Mouse (Mus musculus): ENCODE data around the gene Stxbp1.

DNA sequence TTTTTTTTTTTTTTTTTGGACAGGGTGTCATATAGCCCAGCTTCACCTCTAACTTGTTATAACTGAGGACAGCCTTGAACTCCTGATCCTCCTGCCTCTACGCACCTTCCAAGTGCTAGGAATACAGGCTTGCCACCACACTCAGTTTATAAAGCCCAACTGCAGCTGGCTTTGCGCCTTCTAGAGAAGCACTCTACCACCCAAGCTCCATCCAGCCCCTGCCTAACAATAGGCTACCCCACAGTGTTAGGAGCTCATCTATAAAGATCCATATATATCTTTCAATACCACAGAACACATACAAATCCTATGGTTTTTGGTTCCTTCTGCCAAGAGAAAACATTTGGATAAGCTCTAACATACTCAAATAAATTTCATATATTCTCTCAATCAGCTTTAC, 30.5 kb downstream of the Stxbp1 start:
- TF ChIP-seq CTCF (IDR thresholded peaks at IDR 0.05; ENCODE audit: low read depth, low read length), result no peak
- no peak for TF ChIP-seq GATA1 (IDR thresholded peaks at IDR 0.05; ENCODE audit: borderline replicate concordance, low read length)

Data from G1E (cell line).